Comparison of ENCODE assay signal across 9 mouse cellular contexts in the genomic region with DNA sequence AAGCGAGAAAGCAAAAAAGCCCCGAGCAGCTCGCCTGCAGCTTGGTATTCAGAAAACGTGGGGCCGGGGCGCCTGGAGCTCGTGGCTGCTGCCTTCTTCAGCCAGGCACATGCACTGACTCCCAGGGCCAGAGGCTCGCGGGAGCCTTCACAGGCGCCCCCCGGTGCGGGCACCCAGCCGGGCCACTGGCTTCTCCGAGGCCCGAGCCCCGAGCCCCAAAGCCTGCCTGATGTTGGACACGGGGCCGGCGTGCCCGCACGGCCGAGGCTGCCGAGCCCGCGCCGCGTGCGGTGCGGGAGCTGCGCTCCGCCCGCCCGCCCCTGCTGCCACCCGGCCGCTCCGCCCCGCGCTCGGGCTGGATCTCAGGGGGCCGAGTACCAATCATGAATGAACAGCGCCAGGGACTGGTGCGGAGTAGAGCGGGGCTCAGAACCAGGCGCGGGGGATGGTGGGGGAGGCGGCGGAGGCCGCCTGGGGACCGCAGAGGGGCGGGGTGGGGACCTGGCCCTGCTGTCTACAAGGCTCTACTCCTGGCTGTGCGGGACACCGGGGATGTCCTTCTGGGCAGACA.
DNase-seq lines count a peak whose midpoint lies in the region; ATAC-seq lines count a peak whose summit lies in the region.
"Had no signal": no experiment of that assay in that cellular context is flagged by ENCODE, and none has a peak within 500 bp of the region (broad histone marks: within the 10 kb centered on the region; RNA-seq: fewer than 3 reads in every experiment).

No protein-coding gene starts in this region.

- peaks cover 68% of the 10 kb centered on the region for H3K27me3 ChIP-seq in kidney, embryonic 15.5 days
- no peaks in the 10 kb centered on the region for H3K27me3 ChIP-seq in hindbrain, embryonic 15.5 days
- peaks cover 21% of the 10 kb centered on the region for H3K27me3 ChIP-seq in neural tube, embryonic 12.5 days (replicated peaks)
- H3K27me3 ChIP-seq: Patski had no signal

- H3K4me1 ChIP-seq in kidney, embryonic 15.5 days: peaks cover 10% of the 10 kb centered on the region; the same call in 1 of the 2 replicates
- peaks cover 35% of the 10 kb centered on the region for H3K4me1 ChIP-seq in hindbrain, embryonic 15.5 days (replicated peaks)
- H3K4me1 ChIP-seq in neural tube, embryonic 12.5 days: peaks cover 3% of the 10 kb centered on the region

- peak overlapping the region; percentile 48 for H3K4me3 ChIP-seq in kidney, embryonic 15.5 days (replicated peaks)
- peak overlapping the region; percentile 50 for H3K4me3 ChIP-seq in hindbrain, embryonic 15.5 days
- H3K4me3 ChIP-seq in neural tube, embryonic 12.5 days: peak overlapping the region; percentile 50

- ATAC-seq in kidney, embryonic 15.5 days (replicated peaks; ENCODE audit: low FRiP score): peak; percentile 76
- peak; percentile 78 for ATAC-seq in hindbrain, embryonic 15.5 days (ENCODE audit: low FRiP score, low read depth)
- peak; percentile 85 for ATAC-seq in neural tube, embryonic 12.5 days (ENCODE audit: low FRiP score, low read depth)
- ATAC-seq: Patski had no signal

- H3K4me2 ChIP-seq in kidney, embryonic 15.5 days: peak overlapping the region; percentile 88
- H3K4me2 ChIP-seq in hindbrain, embryonic 15.5 days: peak overlapping the region; percentile 82
- H3K4me2 ChIP-seq in neural tube, embryonic 12.5 days (replicated peaks): peak overlapping the region; percentile 96

- WGBS in kidney, embryonic 15.5 days: under 1% methylated on average over 52 of the region's 52 CpGs
- WGBS in hindbrain, embryonic 15.5 days: under 1% methylated on average over 50 of the region's 52 CpGs
- under 1% methylated on average over 52 of the region's 52 CpGs for WGBS in neural tube, embryonic 12.5 days

- peak overlapping the region; percentile 29; the same call in 1 of the 2 replicates for H3K9ac ChIP-seq in kidney, embryonic 15.5 days
- H3K9ac ChIP-seq in hindbrain, embryonic 15.5 days: peak overlapping the region; percentile 54
- peak overlapping the region; percentile 73 for H3K9ac ChIP-seq in neural tube, embryonic 12.5 days

- no peak for DNase-seq in kidney, postnatal 25 days
- DNase-seq in embryo, embryonic 10 days (ENCODE audit: low spot score): peak; percentile 50
- no peak for DNase-seq in thymus, postnatal 4 days
- DNase-seq in cerebellum, adult 9-10 months: no peak
- DNase-seq in c-Kit-positive CD71-positive TER-119-positive erythroid progenitor cells, embryonic 14.5 days (ENCODE audit: low spot score): no peak

- no peaks in the 10 kb centered on the region for H3K36me3 ChIP-seq in kidney, embryonic 15.5 days
- H3K36me3 ChIP-seq in hindbrain, embryonic 15.5 days: no peaks in the 10 kb centered on the region
- no peaks in the 10 kb centered on the region for H3K36me3 ChIP-seq in neural tube, embryonic 12.5 days

- no peak overlapping the region for H3K27ac ChIP-seq in kidney, embryonic 15.5 days
- peak overlapping the region; percentile 80 for H3K27ac ChIP-seq in hindbrain, embryonic 15.5 days (replicated peaks)
- H3K27ac ChIP-seq in neural tube, embryonic 12.5 days: 0 out of 2 replicates have a peak overlapping the region, but pooled peaks have one; percentile 18

- H3K9me3 ChIP-seq in kidney, embryonic 15.5 days (replicated peaks): no peaks in the 10 kb centered on the region
- no peaks in the 10 kb centered on the region for H3K9me3 ChIP-seq in hindbrain, embryonic 15.5 days
- H3K9me3 ChIP-seq in neural tube, embryonic 12.5 days: no peaks in the 10 kb centered on the region
